Mouse (Mus musculus) left cerebral cortex, adult 8-10 months (tissue): ENCODE data around the gene 1700008O03Rik. TPM values are rescaled to one million over a fixed set of nuclear protein-coding genes. Genes with fewer than 3 reads are reported as not detected.
A peak's percentile ranks its signal among the peaks of the same experiment; 100 is the strongest.

Experiments used
- DNase-seq, 2 experiments: peaks; one replicate each; pipeline ENCODE4 v3.0.0; 2022; ENCODE audit warnings: low spot score in 2 of 2
- total RNA-seq, 4 experiments: library from RNA; stranded (reverse); gene quantifications; 2 replicates each; pipeline ENCODE4 v1.2.4; 2022

1700008O03Rik gene
- total RNA-seq, 4 experiments from 2014 or later, result 1.5 to 2.8 (median 2.2) TPM

DNA sequence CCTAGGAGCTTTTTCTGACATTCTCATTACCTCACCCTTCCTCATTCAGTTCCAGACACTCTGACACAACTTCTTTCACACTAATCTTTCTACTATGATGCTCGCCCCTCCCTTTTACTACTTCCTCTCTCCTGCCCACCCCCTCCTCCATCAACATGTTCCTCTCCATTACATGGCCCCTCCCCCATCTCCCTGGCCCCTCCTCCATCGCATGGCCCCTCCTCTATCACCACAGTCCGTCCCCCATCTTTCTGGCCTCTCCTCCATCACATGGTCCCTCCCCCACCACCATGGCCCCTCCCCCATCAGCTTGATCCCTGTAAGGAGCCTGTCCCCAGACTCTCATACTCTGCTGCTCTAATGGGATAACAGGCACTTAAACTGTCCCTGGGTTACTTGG lies 36.6 kb downstream of the 1700008O03Rik start:
- no peak for DNase-seq

DNA sequence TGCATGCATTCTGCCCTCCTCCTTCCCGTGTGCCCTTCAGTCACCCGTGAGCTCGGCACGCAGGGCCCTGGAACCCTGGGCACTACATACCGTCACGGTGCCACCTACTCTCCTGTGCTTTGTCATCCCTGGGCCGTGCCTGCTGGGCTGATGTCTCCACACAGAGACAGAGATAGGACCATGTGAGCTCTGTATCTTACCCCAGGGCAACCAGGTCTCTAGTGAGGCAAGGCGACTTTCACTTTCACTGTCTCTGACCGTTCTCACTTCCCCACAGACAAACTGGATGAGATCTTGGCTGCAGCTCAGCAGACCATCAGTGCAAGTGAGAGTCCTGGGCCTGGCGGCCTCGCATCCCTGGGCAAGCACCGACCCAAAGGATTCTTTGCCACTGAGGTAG lies 41.0 kb downstream of the 1700008O03Rik start:
- no peak for DNase-seq

DNA sequence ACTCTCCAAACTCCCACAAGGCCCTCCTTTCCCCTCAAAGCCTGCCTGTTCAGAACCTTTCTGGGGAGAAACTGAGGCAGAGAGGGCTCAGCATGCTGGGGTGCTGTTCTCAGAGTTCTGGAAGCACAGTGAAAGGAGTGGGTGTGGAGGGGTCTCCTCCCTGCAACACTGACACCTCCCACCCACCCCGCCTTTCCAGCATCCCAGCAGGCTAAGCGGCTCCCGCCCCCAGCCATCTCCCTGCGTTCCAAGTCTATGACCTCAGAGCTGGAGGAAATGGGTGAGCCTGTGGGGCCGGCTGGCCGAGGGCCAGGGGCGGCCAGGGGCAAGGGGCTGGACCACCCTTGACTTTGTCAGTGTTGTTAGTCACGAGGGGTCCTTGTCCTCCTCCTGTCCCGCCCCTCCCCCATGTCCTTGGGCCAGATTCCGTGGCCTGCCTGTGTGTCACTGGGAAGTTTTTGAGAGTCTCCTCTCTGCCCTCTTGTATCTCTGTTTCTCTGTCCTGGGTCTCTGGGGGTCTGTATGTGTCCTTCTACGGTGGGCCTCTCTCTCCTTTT lies 42.1 kb downstream of the 1700008O03Rik start:
- no peak for DNase-seq

DNA sequence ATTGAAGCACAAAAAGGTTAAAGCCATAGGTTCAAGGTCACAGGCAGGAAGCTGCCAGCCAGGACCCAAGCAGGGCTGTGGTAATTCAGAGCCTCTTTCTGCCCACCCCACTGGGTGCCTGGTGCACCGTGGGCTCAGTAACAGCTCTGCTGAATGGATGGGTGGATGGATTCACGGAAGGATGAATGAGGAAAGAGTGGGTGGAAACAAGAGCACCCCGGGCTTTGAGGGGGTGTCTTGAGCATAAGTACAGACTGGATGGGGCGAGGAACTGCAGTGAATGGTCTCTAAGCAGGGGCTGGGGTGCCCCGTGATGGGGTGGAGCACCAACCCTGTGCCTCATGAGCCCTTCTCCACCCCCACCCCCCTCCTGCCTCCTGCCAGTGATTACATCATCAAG lies 43.9 kb downstream of the 1700008O03Rik start:
- DNase-seq, result no peak

DNA sequence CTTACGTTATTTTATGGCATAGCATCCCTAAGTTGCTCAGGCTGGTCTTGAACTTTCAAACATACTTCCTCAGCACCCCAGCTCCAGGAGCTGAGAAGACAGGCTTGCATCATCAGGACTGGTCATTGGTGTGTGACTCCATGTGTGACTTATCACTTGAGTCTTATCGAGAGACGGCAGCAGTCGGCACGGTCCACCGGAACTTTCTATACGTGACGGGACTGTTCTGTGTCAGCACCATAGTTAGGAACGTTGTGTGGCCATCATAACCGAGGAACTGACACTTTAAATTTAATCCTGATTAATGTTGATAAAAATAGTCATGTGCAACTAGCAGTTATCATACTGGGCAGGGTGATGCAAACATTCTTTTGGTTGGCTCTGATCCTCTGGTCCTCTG lies 44.5 kb downstream of the 1700008O03Rik start:
- no peak for DNase-seq

DNA sequence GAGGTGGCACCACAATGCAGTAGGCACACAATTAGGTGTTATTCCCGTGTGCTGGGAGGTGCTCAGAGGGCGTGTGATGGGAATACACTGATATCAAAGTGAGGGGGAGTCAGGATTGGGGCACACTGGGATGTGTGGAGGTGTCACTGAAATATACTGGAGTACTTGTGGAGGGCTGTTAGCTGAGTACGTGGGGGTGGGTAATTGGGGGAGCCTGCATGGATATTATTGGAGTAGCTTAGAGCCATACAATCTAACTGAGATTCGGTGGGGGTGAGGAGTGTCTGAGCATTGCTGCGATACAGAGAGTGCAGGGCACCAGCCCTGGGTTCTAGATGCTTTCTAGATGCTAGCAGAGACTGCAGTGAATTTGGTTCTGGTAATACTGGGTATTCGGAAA lies 45.4 kb downstream of the 1700008O03Rik start:
- no peak for DNase-seq

DNA sequence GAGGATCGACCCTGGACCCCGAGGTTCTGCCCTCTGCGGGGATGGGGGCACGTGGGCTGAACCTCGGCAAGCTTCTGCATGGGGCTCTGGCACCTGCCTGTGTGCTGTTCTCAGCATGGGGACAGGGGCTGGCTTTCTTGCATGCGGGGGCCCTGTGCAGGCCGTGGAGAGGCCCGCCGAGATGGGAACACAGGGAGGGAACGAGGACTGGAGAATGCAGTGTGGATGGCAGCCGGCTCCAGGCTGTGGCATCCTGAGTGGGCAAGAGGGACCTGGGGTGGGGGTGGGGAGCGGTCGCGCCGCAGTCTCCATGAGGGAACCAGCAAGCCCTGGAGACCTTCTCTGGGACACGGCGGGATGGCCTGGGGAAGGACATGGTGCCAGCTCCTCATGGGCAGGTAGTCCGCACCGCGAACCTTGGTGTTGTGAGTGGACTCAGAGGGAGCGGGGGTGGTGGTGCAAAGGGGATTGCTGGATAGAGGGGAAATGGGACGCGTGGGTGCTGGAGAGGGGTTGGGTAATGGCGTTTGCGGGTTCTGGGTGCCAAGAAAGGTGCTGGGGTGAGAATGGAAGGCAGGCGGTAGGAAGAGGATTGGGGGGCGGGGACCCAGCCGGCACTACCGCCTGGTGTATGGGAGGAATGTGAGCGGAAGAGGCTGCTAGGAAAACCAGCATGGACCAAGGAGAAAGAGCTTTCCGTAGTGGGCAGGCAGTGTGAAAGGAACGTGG lies 48.3 kb downstream of the 1700008O03Rik start:
- no peak for DNase-seq

DNA sequence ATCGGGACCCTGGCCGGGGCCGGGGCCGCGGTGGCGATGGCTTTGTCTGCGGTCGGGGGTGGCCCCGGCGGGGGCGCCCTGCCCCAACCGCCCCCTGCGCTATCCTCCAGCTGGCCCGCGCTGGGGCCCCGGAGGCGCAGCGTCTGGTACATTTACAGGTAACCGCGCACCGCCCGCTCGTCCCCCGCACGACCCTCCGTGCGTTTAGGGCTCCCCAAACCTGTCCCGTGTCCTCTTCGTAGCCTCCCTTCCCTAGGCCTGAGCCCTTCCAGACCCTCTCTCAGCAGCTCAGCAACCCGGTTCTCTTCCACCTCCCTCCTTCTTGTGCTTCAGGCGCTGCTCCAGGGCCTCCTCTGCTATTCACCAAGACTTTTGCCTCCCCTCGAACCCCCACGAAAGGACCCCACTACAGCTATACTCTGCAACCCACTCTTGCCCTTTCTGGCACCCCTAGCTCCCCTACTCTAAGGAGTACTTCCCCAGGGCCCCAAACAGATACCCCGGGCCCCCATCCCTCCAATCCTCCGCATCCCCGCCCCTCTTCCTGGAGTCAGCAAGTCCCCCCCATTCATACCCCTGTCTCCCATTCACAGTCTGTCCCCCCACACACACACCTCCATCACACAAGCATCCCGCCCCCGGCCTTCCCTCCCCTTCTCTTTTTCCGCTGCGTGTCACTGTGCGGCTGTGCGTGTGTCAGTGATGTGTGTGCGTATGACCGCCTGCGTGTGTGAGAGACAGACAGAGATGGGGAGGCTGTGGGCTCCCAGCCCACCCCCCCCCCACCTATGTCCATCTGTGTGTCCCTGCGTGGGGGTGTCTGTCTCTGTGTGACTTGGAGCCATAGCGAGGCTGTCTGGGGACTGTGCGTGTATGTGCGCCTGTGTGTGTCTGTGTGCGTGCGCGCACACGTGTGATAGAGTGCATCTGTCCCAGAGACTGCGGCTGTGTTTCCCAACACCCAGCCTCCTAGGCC lies 49.3 kb downstream of the 1700008O03Rik start:
- DNase-seq, result peak in 1 of 2 experiments; percentile 83

DNA sequence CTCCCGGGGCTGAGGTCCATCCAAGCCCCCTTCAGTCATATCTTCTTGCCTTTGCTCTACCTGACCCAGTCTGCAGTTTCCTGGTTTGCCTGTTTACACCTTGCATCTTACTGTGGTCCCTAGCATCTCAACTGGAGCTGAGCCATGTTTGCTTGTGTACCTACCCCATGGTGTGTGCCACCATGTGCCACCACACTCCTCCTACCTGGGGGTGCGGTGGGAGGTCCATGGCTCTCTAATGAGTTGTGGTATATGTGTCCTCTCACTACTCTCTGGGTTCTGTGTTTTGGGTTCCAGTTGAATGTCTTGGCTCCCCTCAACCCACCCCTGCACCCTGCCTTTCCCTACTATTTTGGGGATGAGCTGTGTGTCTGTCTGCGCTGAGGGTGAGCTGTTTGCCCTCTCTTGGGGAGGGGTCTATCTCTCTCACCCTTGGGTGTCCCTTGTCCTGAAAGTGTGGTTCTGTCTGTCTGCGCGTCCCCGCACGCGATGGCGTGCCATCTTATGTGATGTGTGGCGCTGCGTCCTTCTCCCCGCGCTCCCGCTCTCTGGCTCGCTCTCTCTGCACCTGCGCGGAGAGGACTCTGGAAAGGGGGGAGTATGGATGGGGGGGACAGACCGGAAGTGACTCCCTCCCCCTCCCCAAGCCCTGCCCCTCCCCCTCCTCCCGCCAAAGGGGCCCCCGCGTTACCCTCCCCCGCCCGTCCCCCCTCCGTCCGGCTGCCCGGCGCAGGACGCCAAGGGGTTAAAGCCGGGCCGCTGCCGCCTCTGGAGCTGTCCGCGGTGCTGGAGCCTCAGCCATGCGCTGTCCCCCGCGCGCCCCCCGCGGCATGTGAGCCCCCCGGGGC lies 50.4 kb downstream of the 1700008O03Rik start:
- DNase-seq, result no peak

DNA sequence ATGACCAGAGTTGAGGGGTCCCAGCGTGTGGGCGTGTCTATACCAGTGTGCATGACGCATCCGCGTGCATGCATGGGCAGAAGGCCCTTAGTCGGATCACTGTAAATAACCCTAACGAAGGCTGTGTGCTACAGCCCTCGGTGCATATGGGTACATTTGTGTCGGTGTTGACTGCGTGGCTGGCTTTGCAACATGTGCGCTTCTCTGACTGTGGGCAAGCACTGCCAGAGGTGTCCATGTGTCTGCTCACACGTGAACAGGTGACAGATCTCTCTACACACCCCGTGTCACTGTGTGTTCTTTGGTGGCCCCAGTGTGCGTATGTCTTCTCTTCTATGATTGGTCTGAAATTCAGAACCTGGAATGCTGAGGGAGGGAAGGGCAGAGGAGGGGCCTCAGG lies 51.5 kb downstream of the 1700008O03Rik start:
- no peak for DNase-seq

DNA sequence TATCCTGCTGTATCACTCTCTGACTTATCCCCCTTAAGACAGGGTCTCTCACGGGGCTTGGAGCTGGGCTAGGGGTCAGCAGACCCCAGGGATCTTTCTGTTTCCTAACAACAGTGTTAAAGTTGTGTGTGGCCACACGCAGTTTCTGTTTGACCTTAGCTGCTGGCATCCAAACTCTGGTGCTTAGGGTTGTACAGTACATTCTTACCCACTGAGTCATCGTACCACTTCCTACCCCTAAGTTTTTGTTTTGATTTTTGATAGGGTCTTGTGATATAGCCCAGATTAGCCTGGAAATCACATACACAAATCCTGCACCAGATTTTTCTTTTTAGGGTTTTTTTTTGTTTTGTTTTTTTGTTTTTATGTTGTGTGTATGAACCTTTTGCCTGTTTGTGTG lies 53.3 kb downstream of the 1700008O03Rik start:
- no peak for DNase-seq

DNA sequence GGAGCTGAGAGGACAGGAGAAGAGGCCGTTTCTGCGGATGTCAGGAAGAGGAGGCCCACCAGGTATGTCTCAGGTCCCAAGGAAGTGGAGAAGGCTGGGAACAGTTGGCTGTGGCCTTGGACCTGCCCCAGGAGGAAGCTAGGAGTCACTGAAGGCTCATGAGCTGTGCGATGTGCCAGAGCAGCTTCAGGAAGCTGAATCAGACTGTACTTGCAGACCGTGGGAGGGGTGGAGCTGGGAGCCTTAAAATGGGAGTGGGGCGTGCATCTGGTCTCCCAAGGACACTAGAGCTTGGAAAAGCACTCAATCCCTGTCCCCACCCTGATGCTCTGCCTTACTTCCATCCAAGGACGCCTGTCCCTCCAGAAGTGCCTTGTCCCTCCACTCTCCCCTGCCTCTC lies 59.0 kb downstream of the 1700008O03Rik start:
- no peak for DNase-seq

DNA sequence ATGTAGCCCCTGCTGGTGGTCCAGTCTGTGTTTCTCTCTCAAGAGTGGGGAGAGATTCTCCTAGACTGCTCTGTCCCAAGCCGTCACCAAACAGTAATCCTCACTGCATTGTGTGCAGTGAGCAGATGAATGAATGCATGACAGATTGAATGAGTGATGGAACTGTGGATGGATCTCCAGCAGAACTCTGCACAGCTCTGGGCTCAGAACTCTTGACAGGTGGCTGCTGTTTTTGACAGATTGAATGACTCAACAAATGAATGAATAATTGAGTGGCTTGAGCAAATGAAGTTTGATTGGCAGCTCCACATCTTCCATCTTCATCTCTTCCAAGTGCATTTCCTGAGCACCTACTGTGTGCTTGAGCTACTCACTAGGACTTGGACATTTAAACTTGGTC lies 63.3 kb downstream of the 1700008O03Rik start:
- DNase-seq, result no peak

DNA sequence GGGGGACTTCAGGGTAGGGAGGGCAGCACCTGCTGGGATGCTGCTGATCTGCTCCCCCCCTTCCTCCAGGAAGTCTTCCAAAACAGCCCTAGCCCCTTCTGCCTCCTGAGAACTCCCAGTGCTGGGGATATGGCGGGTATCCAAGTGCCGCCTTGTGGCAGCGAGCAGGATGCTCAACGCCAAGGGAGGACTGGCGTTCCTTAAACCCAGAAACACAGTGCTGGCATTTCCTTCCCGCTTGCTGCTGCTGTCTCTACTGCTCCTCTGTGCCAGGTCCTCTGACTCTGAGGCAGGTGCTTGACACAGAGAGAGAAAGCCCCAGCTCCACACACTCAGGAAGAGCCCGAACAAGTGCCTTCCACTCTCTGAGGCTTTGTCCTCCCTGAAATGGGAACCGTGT lies 64.7 kb downstream of the 1700008O03Rik start:
- peak in 1 of 2 experiments; percentile 69 for DNase-seq

DNA sequence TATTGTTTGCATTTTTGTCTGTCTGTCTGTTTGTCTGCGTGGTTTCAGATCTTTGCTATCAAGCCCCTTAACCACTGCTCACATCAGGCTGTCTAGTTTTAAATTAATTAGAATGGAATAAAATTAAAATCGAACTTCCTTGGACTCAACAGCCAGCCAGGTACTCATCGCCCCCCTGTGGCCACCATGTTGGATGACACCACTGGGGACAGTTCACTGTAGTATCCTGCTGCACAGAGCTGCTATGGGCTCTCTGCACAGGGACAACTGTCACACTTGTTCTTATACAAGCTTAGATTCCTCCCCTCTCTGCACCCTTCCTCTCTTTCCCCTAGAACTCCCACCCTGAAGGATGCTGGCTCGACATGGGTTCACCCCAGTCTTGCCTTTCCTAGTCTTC lies 67.7 kb downstream of the 1700008O03Rik start:
- no peak for DNase-seq

DNA sequence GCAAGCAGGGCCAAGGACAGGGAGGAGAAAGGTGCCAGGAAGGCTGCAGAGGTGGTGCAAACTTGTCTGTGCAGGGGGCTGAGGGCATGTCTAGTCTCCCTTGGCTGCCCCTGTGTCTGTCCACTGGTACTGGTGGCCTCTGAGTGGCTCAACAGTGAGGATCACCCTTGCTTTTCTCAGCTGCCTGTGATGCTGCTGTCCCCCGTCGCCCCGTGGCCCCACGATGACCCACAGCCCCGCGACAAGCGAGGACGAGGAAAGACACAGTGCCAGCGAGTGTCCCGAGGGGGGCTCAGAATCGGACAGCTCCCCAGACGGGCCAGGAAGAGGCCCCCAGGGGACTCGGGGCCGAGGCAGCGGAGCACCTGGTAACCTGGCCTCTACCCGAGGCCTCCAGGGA lies 73.1 kb downstream of the 1700008O03Rik start:
- peak in 1 of 2 experiments; percentile 14 for DNase-seq

DNA sequence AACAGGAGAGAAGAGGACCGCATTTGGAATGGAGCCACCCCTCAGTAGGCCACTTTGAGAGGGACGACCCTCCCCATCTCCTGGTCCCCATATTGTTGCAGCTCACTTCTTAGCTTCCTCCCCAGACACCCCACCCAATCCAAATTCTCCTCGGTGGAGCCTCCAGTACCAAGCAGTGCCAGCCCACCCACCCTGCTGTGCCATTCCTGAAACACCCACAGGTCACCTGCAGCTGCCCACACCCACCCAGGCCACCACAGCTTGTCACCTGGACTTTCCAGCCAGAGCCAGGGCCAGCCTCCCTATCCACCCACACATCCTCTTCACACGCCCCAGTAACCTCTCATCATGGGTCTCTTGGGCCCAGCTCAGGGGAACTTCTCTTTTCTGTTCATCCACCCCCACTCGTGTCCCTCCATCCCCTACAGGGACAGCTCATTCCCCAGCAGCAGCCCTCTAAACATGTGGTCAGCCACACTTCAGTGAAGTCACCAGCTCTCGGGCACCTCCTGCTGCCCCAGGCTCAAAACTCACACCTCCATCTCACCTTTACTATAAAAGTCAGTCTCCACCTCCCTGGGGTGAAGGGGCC lies 73.8 kb downstream of the 1700008O03Rik start:
- peak in 1 of 2 experiments; percentile 72 for DNase-seq

DNA sequence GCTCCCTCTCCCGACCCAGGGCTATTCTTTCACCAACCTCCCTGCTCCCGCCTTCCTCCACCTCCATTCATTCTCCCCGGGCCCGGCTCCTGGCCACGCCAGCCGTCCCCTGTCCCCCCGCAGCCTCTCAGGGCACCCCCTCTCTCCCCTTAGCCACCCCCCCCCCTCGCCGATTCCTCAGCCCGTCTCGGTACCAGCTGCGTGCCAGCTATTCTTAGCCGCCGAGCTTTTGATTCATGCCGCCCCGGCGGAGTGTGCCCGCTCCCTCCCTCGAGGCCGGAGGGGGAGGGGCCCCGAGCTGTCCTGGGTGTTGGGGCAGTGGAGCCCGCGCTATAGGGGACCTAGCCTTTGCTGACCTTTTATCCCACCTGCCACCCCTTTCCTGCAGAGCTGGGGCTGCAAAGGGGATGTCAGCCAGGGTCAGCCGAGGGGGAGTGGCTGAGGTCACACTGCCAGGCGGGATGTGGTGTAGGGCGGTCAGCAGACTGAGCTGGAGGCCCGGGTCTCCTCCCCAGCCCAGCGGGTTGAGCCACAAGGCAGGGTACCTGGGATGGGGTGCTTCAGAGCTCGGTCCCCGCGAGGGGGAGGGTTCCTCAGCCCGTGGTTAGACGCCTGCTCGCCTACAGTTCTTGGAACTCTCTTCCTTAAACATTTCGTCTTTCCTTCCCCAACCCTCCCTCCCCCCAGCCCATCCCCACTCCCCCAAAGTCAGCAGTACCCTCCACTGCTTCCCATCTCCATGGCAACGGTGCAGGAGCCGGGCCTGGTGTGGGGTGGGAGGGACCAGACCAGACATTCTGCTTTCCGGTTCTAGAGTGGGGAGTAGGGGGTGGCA lies 74.5 kb downstream of the 1700008O03Rik start:
- DNase-seq, result peak; percentile 60 to 82

DNA sequence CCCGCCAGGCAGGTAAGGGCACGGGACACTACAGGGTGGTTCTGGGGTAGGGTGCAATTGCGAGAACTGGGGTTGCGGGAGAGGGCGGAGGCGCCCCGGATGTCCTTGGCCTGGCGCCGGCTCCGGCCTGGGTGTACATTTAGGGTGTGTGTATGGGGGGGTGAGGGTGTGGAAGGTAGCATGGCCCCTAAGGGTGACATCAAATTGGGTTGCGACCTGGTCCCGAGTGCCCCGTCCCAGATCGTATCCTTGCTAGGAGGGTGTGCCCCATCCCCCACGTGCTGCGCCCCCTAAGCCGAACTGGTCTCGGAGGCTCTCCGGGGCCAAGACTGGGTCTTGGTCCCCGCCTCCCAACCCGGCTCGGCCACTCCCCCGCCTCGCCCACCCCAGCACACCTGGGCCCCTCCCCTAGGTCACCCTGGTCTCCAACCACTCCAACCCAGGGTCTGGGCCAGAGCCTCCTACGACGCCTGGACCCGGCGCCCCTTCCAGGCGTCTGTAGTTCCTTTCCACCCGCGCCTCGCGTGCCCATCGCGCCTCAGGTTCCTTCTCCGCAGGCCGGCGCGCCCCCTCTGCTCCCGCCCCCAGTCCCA lies 75.2 kb downstream of the 1700008O03Rik start:
- peak in 1 of 2 experiments; percentile 38 for DNase-seq
